Mouse (Mus musculus) erythroblast, embryonic 14.5 days (primary cell): ENCODE measurements around the gene Trappc5. TPM values are rescaled to one million over a fixed set of nuclear protein-coding genes. Genes with fewer than 3 reads are reported as not detected.

ENCODE experiments used
- H3K27me3 ChIP-seq: 2 replicates; pipeline ENCODE4 v1.6.1; 2012; ENCODE audit warnings: inconsistent platforms; ENCODE audit not compliant: control insufficient read depth
- H3K36me3 ChIP-seq: 2 replicates; pipeline ENCODE4 v1.6.1; 2012; ENCODE audit warnings: mild to moderate bottlenecking, inconsistent platforms; ENCODE audit not compliant: control insufficient read depth
- H3K4me1 ChIP-seq: 2 replicates; pipeline ENCODE4 v1.6.1; 2012; ENCODE audit warnings: inconsistent platforms; ENCODE audit not compliant: control insufficient read depth
- H3K4me3 ChIP-seq: replicated peaks from 2 replicates; pipeline ENCODE3; 2012; ENCODE audit warnings: moderate library complexity, mild to moderate bottlenecking, inconsistent platforms
- H3K9me3 ChIP-seq: 2 replicates; pipeline ENCODE4 v1.6.1; 2012; ENCODE audit warnings: low read length, inconsistent platforms, mixed read lengths; ENCODE audit not compliant: control insufficient read depth
- GATA1 ChIP-seq: IDR thresholded peaks from 2 replicates; pipeline ENCODE4 v1.6.1; 2012; ENCODE audit warnings: low read length, inconsistent platforms, mixed read lengths
- TAL1 ChIP-seq: IDR thresholded peaks from 3 replicates; pipeline ENCODE4 v1.6.1; 2012; ENCODE audit warnings: low read length, inconsistent platforms, mixed read lengths
- polyA plus RNA-seq: library from polyadenylated mRNA; stranded (reverse); fragments of >175 nt; gene quantifications from 2 replicates; pipeline ENCODE4 v1.2.3, GENCODE M21; 2012

Gene Trappc5
- polyA plus RNA-seq = 0.90 and 0.92 TPM in 2 replicates

GRCm38 (mm10) chr8:3676131-3676992 is at the start of gene Trappc5:
Trappc5 (plus strand) TSS chr8:3676299.
- Histone ChIP-seq H3K4me1 (peaks cover 33% of the 10 kb centered on the region), H3K4me3 (peak within 1 kb of the TSS; percentile 98), H3K9me3 (peaks cover 6% of the 10 kb centered on the region), H3K36me3 (peaks cover 27% of the 10 kb centered on the region), H3K27me3 (no peaks in the 10 kb centered on the region)
- no peak for TF ChIP-seq TAL1

DNA sequence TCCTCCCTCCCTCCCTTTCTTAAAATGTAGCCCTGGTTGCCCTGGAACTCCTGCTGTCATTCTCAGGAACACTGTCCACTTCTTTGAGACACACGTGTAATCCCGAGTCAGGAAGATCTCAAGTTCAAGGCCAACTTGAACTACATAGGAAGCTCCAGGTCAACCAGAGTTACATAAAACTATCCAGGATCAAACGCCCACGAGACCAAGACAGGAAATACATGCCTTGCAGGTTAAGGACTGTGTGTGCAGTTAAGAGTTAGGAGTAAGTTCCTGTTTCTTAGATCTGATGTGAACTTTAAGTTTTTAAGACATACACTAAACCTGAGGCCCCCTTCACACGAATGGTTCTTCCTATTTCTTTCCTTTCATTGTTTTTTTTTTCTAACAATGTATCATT is 49.1 kb upstream of the Trappc5 start:
- TF ChIP-seq TAL1 = no peak
- TF ChIP-seq GATA1 = no peak
- Histone ChIP-seq H3K9me3 (no peaks in the 10 kb centered on the region), H3K4me3 (no peak overlapping the region), H3K4me1 (peaks cover 25% of the 10 kb centered on the region), H3K36me3 (peaks cover 10% of the 10 kb centered on the region), H3K27me3 (peaks cover 22% of the 10 kb centered on the region)

DNA sequence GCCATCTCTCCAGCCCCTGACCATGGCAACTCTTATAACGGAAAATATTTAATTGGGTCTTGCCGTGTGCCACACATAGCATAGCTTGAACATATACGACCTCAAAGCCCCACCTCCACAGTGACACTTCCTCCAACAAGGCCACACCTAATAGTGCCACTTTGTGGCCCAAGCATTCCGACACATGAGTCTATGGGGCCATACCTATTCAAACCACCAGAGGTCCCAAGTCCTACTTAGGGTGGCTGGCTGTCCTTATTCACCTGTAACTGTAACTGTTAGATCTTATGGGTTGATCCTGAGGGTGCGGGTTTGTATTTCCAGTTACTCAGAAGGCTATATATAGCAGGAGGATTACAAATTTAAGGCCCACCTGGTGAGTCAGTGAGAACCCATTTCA is 48.1 kb upstream of the Trappc5 start:
- Histone ChIP-seq H3K36me3 (peaks cover 15% of the 10 kb centered on the region), H3K27me3 (peaks cover 22% of the 10 kb centered on the region), H3K9me3 (no peaks in the 10 kb centered on the region), H3K4me1 (peaks cover 22% of the 10 kb centered on the region), H3K4me3 (no peak overlapping the region)
- TF ChIP-seq GATA1 (no peak), TAL1 (no peak)

- Histone ChIP-seq H3K36me3 (peaks cover 32% of the 10 kb centered on the region), H3K27me3 (peaks cover 22% of the 10 kb centered on the region), H3K4me3 (peak within 1 kb of the TSS; percentile 77), H3K9me3 (no peaks in the 10 kb centered on the region), H3K4me1 (peaks cover 22% of the 10 kb centered on the region)
- TF ChIP-seq GATA1 (no peak), TAL1 (no peak)
Observed at GRCm38 (mm10) chr8:3630647-3631477, 45.2 kb upstream of the Trappc5 start, which contains the start of gene Stxbp2. Stxbp2 (plus strand) TSS chr8:3630955.

- Histone ChIP-seq H3K36me3 (peaks cover 38% of the 10 kb centered on the region), H3K9me3 (no peaks in the 10 kb centered on the region), H3K4me3 (peak overlapping the region; percentile 77), H3K4me1 (peaks cover 22% of the 10 kb centered on the region), H3K27me3 (peaks cover 22% of the 10 kb centered on the region)
- no peak for TF ChIP-seq GATA1
- no peak for TF ChIP-seq TAL1
Observed at GRCm38 (mm10) chr8:3631478-3631875, 44.6 kb upstream of the Trappc5 start.

DNA sequence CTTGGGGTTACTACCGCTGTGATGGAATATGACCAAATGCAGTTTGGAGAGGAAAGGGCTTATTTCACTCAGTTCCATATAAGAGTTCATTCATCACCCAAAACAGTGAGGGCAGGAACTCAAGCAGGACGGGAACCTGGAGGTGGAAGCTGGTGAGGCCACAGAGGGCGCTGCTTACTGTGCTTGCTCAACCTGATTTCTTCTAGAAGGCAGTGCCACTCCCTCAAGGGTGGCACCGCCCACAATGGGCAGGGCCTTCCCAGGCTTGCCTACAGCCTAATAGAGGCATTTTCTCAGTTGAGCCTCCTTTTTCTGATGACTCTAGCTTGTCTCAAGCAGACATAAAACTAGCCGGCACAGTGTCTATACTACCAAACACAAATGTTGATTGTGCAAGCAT is 30.3 kb upstream of the Trappc5 start:
- H3K4me3 ChIP-seq = no peak overlapping the region
- H3K9me3 ChIP-seq = no peaks in the 10 kb centered on the region
- H3K4me1 ChIP-seq = peaks cover 5% of the 10 kb centered on the region
- no peaks in the 10 kb centered on the region for H3K27me3 ChIP-seq
- peaks cover 18% of the 10 kb centered on the region for H3K36me3 ChIP-seq
- TF ChIP-seq GATA1 (no peak), TAL1 (no peak)

DNA sequence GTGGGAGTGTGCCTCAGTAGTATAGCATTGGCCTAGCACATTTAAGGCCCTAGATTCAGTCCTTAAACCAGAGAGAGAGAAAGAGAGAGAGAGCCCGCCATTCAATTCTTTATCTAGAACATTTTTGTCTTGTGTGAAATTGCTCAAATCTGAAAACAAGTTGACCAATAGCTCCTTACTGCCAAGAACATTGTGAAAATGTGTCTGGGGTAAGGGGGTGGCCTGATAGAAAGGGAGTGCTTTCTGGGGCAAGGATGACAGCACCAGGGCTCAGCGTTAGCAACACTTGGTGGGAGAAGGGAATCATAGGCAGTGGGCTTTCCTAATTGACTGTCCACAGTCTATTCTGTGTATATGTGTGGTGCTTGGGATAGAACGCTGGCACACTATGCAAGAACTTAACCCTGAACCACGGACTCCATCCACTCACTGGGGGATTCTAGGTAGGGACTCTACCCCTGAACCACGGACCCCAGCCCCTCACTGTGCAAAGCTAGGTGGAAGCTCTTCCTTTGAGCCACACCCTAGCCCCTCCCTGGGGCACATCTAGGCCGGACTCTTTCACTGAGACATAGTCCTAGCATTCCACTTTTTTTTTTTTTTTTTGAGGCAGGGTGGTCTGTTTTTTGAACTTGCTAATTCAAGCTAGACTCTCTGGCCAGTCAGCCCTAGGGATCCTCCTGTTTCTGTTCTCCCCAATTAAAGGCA is 29.1 kb upstream of the Trappc5 start:
- TF ChIP-seq TAL1 = no peak
- no peak for TF ChIP-seq GATA1
- H3K4me3 ChIP-seq = no peak overlapping the region
- peaks cover 5% of the 10 kb centered on the region for H3K4me1 ChIP-seq

GRCm38 (mm10) chr8:3647561-3647960 is 28.5 kb upstream of the Trappc5 start:
- Histone ChIP-seq H3K4me1 (peaks cover 5% of the 10 kb centered on the region), H3K9me3 (no peaks in the 10 kb centered on the region)
- TF ChIP-seq GATA1 (no peak), TAL1 (no peak)

More for the DNA sequence above, 29.1 kb upstream of the Trappc5 start:
- Histone ChIP-seq H3K27me3 (no peaks in the 10 kb centered on the region), H3K36me3 (peaks cover 6% of the 10 kb centered on the region), H3K9me3 (no peaks in the 10 kb centered on the region)

More at GRCm38 (mm10) chr8:3647561-3647960, 28.5 kb upstream of the Trappc5 start:
- Histone ChIP-seq H3K4me3 (no peak overlapping the region), H3K27me3 (no peaks in the 10 kb centered on the region), H3K36me3 (peaks cover 3% of the 10 kb centered on the region)
